Comparison of ENCODE assay signal across 9 mouse cellular contexts in genomic region chr2:163595119-163595518, GRCm38 (mm10). TPM values are rescaled to one million over a fixed set of nuclear protein-coding genes. Genes with fewer than 3 reads are reported as not detected.
DNase-seq lines count a peak whose midpoint lies in the region; ATAC-seq and TF ChIP-seq lines count a peak whose summit lies in the region.
"Had no signal": no experiment of that assay in that cellular context is flagged by ENCODE, and none has a peak within 500 bp of the region (broad histone marks: within the 10 kb centered on the region; RNA-seq: fewer than 3 reads in every experiment).

No protein-coding gene starts in this region.

- H3K4me1 ChIP-seq in lung, postnatal 0 days (ENCODE audit: insufficient read depth, low read depth, low read length) = peaks cover 6% of the 10 kb centered on the region

- no peaks in the 10 kb centered on the region for H3K9me3 ChIP-seq in lung, postnatal 0 days (ENCODE audit: low read length)

- no peak overlapping the region for H3K4me2 ChIP-seq in lung, postnatal 0 days (replicated peaks; ENCODE audit: low read depth, low read length)

- ATAC-seq in lung, postnatal 0 days = peak; percentile 47
- ATAC-seq in frontal cortex, adult (ENCODE audit: low TSS enrichment) = no peak

- no peak overlapping the region for H3K4me3 ChIP-seq in lung, postnatal 0 days (ENCODE audit: low read depth, low read length)

- no peak for TF ChIP-seq CTCF in lung, postnatal 0 days (IDR thresholded peaks at IDR 0.05)

- TF ChIP-seq EP300 in lung, postnatal 0 days (IDR thresholded peaks at IDR 0.05) = no peak

- no peaks in the 10 kb centered on the region for H3K27me3 ChIP-seq in lung, postnatal 0 days (replicated peaks; ENCODE audit: insufficient read depth, low read length)

- H3K36me3 ChIP-seq in lung, postnatal 0 days (ENCODE audit: insufficient read depth, low read length) = no peaks in the 10 kb centered on the region

- 3% methylated on average over 2 of the region's 2 CpGs for WGBS in lung, postnatal 0 days

- DNase-seq in gastrocnemius, postnatal 25 days = peak; percentile 48
- DNase-seq in gastrocnemius, postnatal 10 days = no peak
- DNase-seq in adrenal gland, postnatal 25 days = peak; percentile 28
- peak; percentile 34 for DNase-seq in kidney, adult 18-20 months
- DNase-seq in lung, postnatal 0 days (ENCODE audit: low spot score) = peak; percentile 44
- DNase-seq in T-cell, adult 2 months (ENCODE audit: low spot score) = no peak
- DNase-seq in left cerebral cortex, adult 8-10 months (ENCODE audit: low spot score in 2 of 2) = no peak
- DNase-seq: gastrocnemius, postnatal 36 days had no signal

- peak overlapping the region; percentile 85 for H3K27ac ChIP-seq in lung, postnatal 0 days (ENCODE audit: low read length)

- no peak overlapping the region for H3K9ac ChIP-seq in lung, postnatal 0 days (replicated peaks; ENCODE audit: low read depth)

RNA-seq across cellular contexts. Expression of gene Ttpal, which starts 7.0 kb away (rescaled TPM):
- total RNA-seq in gastrocnemius, postnatal 25 days (2021) = 1 to 10 TPM; 4.8 to 5.6 TPM
- 10 to 100 TPM in 1 of 2 experiments, 1 to 10 TPM in 1; 7.6 to 13.8 TPM for total RNA-seq in gastrocnemius, postnatal 10 days (2021)
- total RNA-seq in adrenal gland, postnatal 25 days (2021) = 29.4 and 30.0 TPM in 2 replicates
- polyA plus RNA-seq in lung, postnatal 0 days (2015; fragmentation: Nextera tagmentation; extraction: Ambion mirVana) = 17.2 and 20.0 TPM in 2 replicates
- 10 to 100 TPM; 53.4 to 61.2 (median 59.0) TPM for total RNA-seq in left cerebral cortex, adult 8-10 months (2022)

RNA-seq across cellular contexts. Expression of gene Serinc3, which starts 49.8 kb away (rescaled TPM):
- total RNA-seq in gastrocnemius, postnatal 25 days (2021) = 100 to 1,000 TPM in 1 of 2 experiments, 10 to 100 TPM in 1; 97.5 to 115 TPM
- 100 to 1,000 TPM; 141 to 145 TPM for total RNA-seq in gastrocnemius, postnatal 10 days (2021)
- total RNA-seq in adrenal gland, postnatal 25 days (2021) = 482 and 571 TPM in 2 replicates
- 96.7 and 106 TPM in 2 replicates for polyA plus RNA-seq in lung, postnatal 0 days (2015; fragmentation: Nextera tagmentation; extraction: Ambion mirVana)
- 100 to 1,000 TPM; 225 to 241 (median 233) TPM for total RNA-seq in left cerebral cortex, adult 8-10 months (2022)

Comparison
In these comparisons a context has a peak if more than half of its experiments do, and no peak if none do; other contexts are left out.
1. DNase-seq: peak in gastrocnemius, postnatal 25 days (single experiment), adrenal gland, postnatal 25 days (single experiment), kidney, adult 18-20 months (single experiment) and lung, postnatal 0 days (single experiment); none in gastrocnemius, postnatal 10 days (single experiment), T-cell, adult 2 months (single experiment) and left cerebral cortex, adult 8-10 months (0 of 2).